Mouse (Mus musculus) liver, embryonic 14.5 days (tissue): ENCODE measurements around the gene Ntf3.

Experiments used
- CTCF ChIP-seq: IDR thresholded peaks from 2 replicates; pipeline ENCODE4 v1.5.1; 2016; ENCODE audit warnings: antibody characterized with exemption, low read depth, control low read depth
- EP300 ChIP-seq: IDR thresholded peaks from 2 replicates; pipeline ENCODE4 v1.6.1; 2016; ENCODE audit warnings: antibody characterized with exemption, low read depth

DNA sequence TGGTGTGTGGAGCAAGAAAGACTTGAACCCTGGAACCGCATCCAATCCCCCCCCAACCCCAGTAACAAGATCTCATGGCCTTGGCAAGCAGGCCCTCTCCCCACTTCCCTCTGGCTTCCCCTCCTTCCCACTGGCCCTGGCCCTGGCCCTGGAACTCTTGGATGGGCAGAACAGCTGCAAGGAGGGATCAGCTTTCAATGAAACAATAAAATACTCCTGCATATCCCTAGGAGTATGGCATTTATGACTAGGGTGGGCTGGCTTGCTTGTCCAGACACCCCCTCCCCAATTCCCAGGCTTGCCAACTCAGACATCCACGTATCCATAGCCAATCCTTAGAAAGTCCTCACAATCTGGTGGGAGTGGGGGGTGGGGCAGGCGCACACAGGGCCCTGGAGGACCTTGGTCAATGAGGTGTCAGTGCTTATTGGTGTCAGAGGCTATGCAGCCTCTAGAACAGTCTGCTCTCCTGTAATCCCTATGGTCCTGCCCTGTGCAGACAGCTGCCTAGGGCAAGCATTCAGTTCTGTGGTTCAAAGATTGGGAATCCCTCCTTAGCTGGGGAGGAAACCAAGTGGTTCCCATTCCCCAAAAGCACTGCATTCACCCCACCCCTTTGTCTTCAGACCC, 80.3 kb downstream of the Ntf3 start:
- no peak for TF ChIP-seq CTCF
- no peak for TF ChIP-seq EP300
